In the genomic region with DNA sequence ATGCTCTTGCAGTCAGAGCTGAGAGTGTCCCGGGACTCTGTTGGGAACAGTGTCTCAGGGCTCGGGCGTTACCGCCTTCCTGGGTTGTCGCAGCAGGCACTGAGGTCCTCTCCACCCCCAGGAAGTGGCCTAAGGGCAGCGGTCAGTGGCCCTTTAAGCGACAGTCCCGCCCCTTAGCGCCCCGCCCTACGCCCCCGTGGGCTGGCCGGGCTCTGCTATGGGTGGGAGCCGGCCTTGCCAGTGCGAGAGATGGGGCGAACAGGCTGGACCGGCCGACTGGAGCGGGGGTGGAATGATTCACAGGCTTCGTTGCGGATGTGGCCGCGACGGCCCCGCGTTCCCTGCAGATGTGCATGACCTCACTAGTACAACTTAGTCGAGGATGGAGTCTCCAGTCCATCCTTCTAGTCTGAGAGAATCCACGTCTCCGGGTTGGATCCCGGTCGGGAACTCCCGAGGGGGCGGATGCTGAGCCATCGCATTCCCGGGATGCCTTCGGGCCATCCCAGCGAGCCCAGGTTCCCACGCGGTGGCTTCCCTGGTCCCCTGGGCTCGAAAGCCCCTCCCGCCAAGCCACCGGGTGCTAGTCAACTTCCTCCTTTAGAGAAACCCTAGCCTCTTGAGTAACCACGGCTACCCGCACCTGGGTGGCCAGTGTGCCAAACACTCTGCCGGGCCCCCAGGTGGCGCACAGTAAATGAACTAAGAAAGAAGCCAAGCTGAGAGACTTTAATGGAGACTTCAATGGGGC, we compare ENCODE assay signal across 8 mouse cellular contexts. TPM values are rescaled to one million over a fixed set of nuclear protein-coding genes. Genes with fewer than 3 reads are reported as not detected.
A peak's percentile ranks its signal among the peaks of the same experiment; 100 is the strongest.
DNase-seq lines count a peak whose midpoint lies in the region; ATAC-seq and TF ChIP-seq lines count a peak whose summit lies in the region.

Kctd11 (minus strand) TSS at position 554 of the 751 bp plus-strand sequence.

- no peak for TF ChIP-seq EP300 in liver, embryonic 14.5 days (IDR thresholded peaks at IDR 0.05; ENCODE audit: low read depth)

- under 1% methylated on average over 46 of the region's 46 CpGs for WGBS in heart, embryonic 12.5 days
- WGBS in kidney, embryonic 16.5 days = under 1% methylated on average over 46 of the region's 46 CpGs
- WGBS in liver, embryonic 14.5 days (ENCODE audit: insufficient replicate concordance) = under 1% methylated on average over 46 of the region's 46 CpGs
- under 1% methylated on average over 46 of the region's 46 CpGs for WGBS in stomach, embryonic 14.5 days

- peak within 1 kb of the TSS; percentile 75 for H3K9ac ChIP-seq in heart, embryonic 12.5 days
- H3K9ac ChIP-seq in kidney, embryonic 16.5 days (replicated peaks; ENCODE audit: low read length) = peak within 1 kb of the TSS; percentile 63
- H3K9ac ChIP-seq in liver, embryonic 14.5 days (replicated peaks) = peak within 1 kb of the TSS; percentile 70
- H3K9ac ChIP-seq in stomach, embryonic 14.5 days (replicated peaks; ENCODE audit: low read depth, low read length) = peak within 1 kb of the TSS; percentile 49

- H3K9me3 ChIP-seq in heart, embryonic 12.5 days (replicated peaks) = no peaks in the 10 kb centered on the region
- H3K9me3 ChIP-seq in kidney, embryonic 16.5 days (ENCODE audit: low read length) = no peaks in the 10 kb centered on the region
- no peaks in the 10 kb centered on the region for H3K9me3 ChIP-seq in liver, embryonic 14.5 days (ENCODE audit: control insufficient read depth, low read length)
- H3K9me3 ChIP-seq in stomach, embryonic 14.5 days (ENCODE audit: control insufficient read depth, low read depth, low read length) = no peaks in the 10 kb centered on the region

- peak; percentile 59 for TF ChIP-seq CTCF in liver, embryonic 14.5 days (IDR thresholded peaks at IDR 0.05; ENCODE audit: low read depth)

- H3K36me3 ChIP-seq in heart, embryonic 12.5 days = no peaks in the 10 kb centered on the region
- no peaks in the 10 kb centered on the region for H3K36me3 ChIP-seq in kidney, embryonic 16.5 days (ENCODE audit: insufficient read depth, low read length)
- no peaks in the 10 kb centered on the region for H3K36me3 ChIP-seq in liver, embryonic 14.5 days (replicated peaks; ENCODE audit: control insufficient read depth, insufficient read depth, low read depth)
- H3K36me3 ChIP-seq in stomach, embryonic 14.5 days (ENCODE audit: control insufficient read depth, insufficient read depth, low read length) = no peaks in the 10 kb centered on the region

- H3K4me2 ChIP-seq in heart, embryonic 12.5 days = peak within 1 kb of the TSS; percentile 85
- H3K4me2 ChIP-seq in kidney, embryonic 16.5 days (replicated peaks; ENCODE audit: low read depth, low read length) = peak within 1 kb of the TSS; percentile 55
- peak within 1 kb of the TSS; percentile 100 for H3K4me2 ChIP-seq in liver, embryonic 14.5 days (ENCODE audit: low read depth)
- H3K4me2 ChIP-seq in stomach, embryonic 14.5 days (replicated peaks; ENCODE audit: low read depth, low read length) = peak within 1 kb of the TSS; percentile 71

- peak; percentile 93 for ATAC-seq in heart, embryonic 12.5 days (ENCODE audit: insufficient number of reproducible peaks, low FRiP score)
- peak; percentile 93 for ATAC-seq in kidney, embryonic 16.5 days (ENCODE audit: low FRiP score, low TSS enrichment)
- ATAC-seq in liver, embryonic 14.5 days (ENCODE audit: insufficient read depth) = peak; percentile 67
- ATAC-seq in stomach, embryonic 14.5 days (ENCODE audit: insufficient number of reproducible peaks, insufficient read depth, low FRiP score, low read depth) = peak; percentile 87

- peak within 1 kb of the TSS; percentile 77 for H3K4me3 ChIP-seq in brown adipose tissue, adult 24 weeks (ENCODE audit: insufficient read depth, low read depth, low read length)
- peak within 1 kb of the TSS; percentile 58 for H3K4me3 ChIP-seq in heart, embryonic 12.5 days
- peak within 1 kb of the TSS; percentile 65 for H3K4me3 ChIP-seq in kidney, embryonic 16.5 days (ENCODE audit: low read length)
- peak within 1 kb of the TSS; percentile 59 to 64 for H3K4me3 ChIP-seq in liver, embryonic 14.5 days (ENCODE audit: insufficient read depth in 1 of 2, low read depth in 2 of 2, low read length in 2 of 2)
- H3K4me3 ChIP-seq in stomach, embryonic 14.5 days (ENCODE audit: low read depth, low read length) = peak within 1 kb of the TSS; percentile 37

- peak; percentile 80 for DNase-seq in CD4-positive, CD25-positive, alpha-beta regulatory T cell, adult 2 months (ENCODE audit: low read depth, low spot score)
- peak; percentile 51 for DNase-seq in fat pad, adult 2 months (ENCODE audit: extremely low read depth, low read depth, low spot score)
- DNase-seq in liver, embryonic 14.5 days (ENCODE audit: low read depth in 3 of 3, low spot score in 3 of 3) = peak in 1 of 3 experiments; percentile 57
- peak; percentile 89 to 93 for DNase-seq in natural killer cell, adult 2 months (ENCODE audit: low spot score in 2 of 2)

- H3K4me1 ChIP-seq in brown adipose tissue, adult 24 weeks (ENCODE audit: control insufficient read depth, insufficient read depth, insufficient read length, low read length) = peaks cover 9% of the 10 kb centered on the region
- H3K4me1 ChIP-seq in heart, embryonic 12.5 days (replicated peaks) = peaks cover 66% of the 10 kb centered on the region
- peaks cover 48% of the 10 kb centered on the region for H3K4me1 ChIP-seq in kidney, embryonic 16.5 days (ENCODE audit: insufficient read depth, low read length)
- peaks cover 32 to 42% of the 10 kb centered on the region in 2 experiments for H3K4me1 ChIP-seq in liver, embryonic 14.5 days (replicated peaks; ENCODE audit: control insufficient read depth in 2 of 2, insufficient read depth in 2 of 2, low read length in 1 of 2)
- H3K4me1 ChIP-seq in stomach, embryonic 14.5 days (ENCODE audit: control insufficient read depth, insufficient read depth, low read length) = peaks cover 17% of the 10 kb centered on the region

- peak within 1 kb of the TSS; percentile 93 for H3K27ac ChIP-seq in brown adipose tissue, adult 24 weeks (replicated peaks; ENCODE audit: low read depth, low read length)
- peak within 1 kb of the TSS; percentile 91 for H3K27ac ChIP-seq in heart, embryonic 12.5 days (ENCODE audit: poor library complexity, severe bottlenecking)
- peak within 1 kb of the TSS; percentile 98 for H3K27ac ChIP-seq in kidney, embryonic 16.5 days (ENCODE audit: low read length)
- peak within 1 kb of the TSS; percentile 67 for H3K27ac ChIP-seq in liver, embryonic 14.5 days
- H3K27ac ChIP-seq in stomach, embryonic 14.5 days (ENCODE audit: low read length) = peak within 1 kb of the TSS; percentile 89

- H3K27me3 ChIP-seq in heart, embryonic 12.5 days (replicated peaks) = no peaks in the 10 kb centered on the region
- H3K27me3 ChIP-seq in kidney, embryonic 16.5 days (ENCODE audit: insufficient read depth, low read length) = no peaks in the 10 kb centered on the region
- no peaks in the 10 kb centered on the region for H3K27me3 ChIP-seq in liver, embryonic 14.5 days (ENCODE audit: control insufficient read depth, insufficient read depth, low read length)
- H3K27me3 ChIP-seq in stomach, embryonic 14.5 days (ENCODE audit: control insufficient read depth, insufficient read depth, low read length) = no peaks in the 10 kb centered on the region

RNA-seq across cellular contexts. Expression of gene Kctd11, which starts in this region (rescaled TPM):
- 2.5 and 3.3 TPM in 2 replicates for polyA plus RNA-seq in brown adipose tissue, adult 24 weeks (2012; ENCODE audit: insufficient read depth, insufficient read length, missing spikeins)
- polyA plus RNA-seq in heart, embryonic 12.5 days (2016; fragmentation: Nextera tagmentation; extraction: Ambion mirVana) = 4.1 and 4.5 TPM in 2 replicates
- polyA plus RNA-seq in kidney, embryonic 16.5 days (2015; fragmentation: Nextera tagmentation; extraction: Ambion mirVana) = 11.3 and 12.5 TPM in 2 replicates
- polyA plus RNA-seq in liver, embryonic 14.5 days (2012; rRNA removed) = 0.93 TPM in 2 replicates
- polyA plus RNA-seq in liver, embryonic 14.5 days (2014; fragmentation: Nextera tagmentation; extraction: Ambion mirVana) = 0.53 and 1.00 TPM in 2 replicates
- polyA plus RNA-seq in stomach, embryonic 14.5 days (2014; fragmentation: Nextera tagmentation; extraction: Ambion mirVana) = 5.0 and 5.3 TPM in 2 replicates

Comparison
In these comparisons a context has a peak if more than half of its experiments do, and no peak if none do; other contexts are left out.
1. Peak in ATAC-seq, H3K4me3 ChIP-seq, H3K27ac ChIP-seq, H3K9ac ChIP-seq and H3K4me2 ChIP-seq in liver, embryonic 14.5 days; RNA of the gene not detected or under 1 TPM.